Mouse (Mus musculus): Measurements from ENCODE around the gene Kctd2. TPM values are rescaled to one million over a fixed set of nuclear protein-coding genes. Genes with fewer than 3 reads are reported as not detected.
A peak's percentile ranks its signal among the peaks of the same experiment; 100 is the strongest.

Kctd2 gene
- polyA plus RNA-seq, 1 experiment from 2014 or later: 46.0 TPM

DNA sequence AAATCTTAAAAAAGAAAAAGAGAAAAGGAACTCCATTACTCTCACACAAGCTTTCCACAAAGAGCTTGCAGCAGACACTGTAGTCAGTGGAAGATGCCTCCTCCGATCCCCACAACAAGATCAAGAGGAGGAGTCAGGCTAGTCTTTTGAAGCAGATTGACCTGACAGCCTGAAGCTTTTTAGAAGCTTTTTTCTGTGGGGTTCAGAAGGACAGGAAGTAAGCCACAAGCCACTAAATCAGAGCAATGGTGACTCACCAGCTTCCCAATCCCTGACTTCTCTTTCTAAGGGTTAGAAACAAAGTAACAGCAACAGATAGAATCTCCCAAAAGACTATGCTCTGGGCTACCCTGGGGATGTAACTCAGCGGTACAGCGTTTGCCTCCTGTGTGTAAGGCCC, 19.4 kb downstream of the Kctd2 start:
- CTCF ChIA-PET: interaction anchor here (1.0 to 2.1 kb wide), 3 partner anchors 10 to 32 kb away, joined by 3 to 9 read pairs (median 4); no protein-coding TSS in a partner anchor
- no peaks in the 10 kb centered on the region for H3K27me3 ChIP-seq
- in situ Hi-C loops (cut with MboI; ENCODE audit: low pct_unique_long_range_greater_than_20kb): no loop called here
- no peak for TF ChIP-seq CTCF (IDR thresholded peaks at IDR 0.05)
- no peak for ATAC-seq
- POLR2A ChIA-PET: interaction anchor here (1.3 kb wide), 1 partner anchor 17 kb away, joined by 3 read pairs; no protein-coding TSS in a partner anchor
- DNase-seq (ENCODE audit: low read depth, low spot score): no peak

- DNase-seq (ENCODE audit: low read depth, low spot score) (no peak), ATAC-seq (no peak)
- H3K27me3 ChIP-seq: no peaks in the 10 kb centered on the region
- ChIA-PET POLR2A (no interaction called here), CTCF (interaction anchor here (1.0 to 2.1 kb wide), 3 partner anchors 9 to 31 kb away, joined by 3 to 9 read pairs (median 4); no protein-coding TSS in a partner anchor)
- in situ Hi-C loops (cut with MboI; ENCODE audit: low pct_unique_long_range_greater_than_20kb): no loop called here
- no peak for TF ChIP-seq CTCF (IDR thresholded peaks at IDR 0.05)
These were observed 20.1 kb downstream of the Kctd2 start, which contains the start of gene Trim80 for GRCm38 (mm10) chr11:115439906-115440595. Gene Trim80 (plus strand): TSS chr11:115440545.

- DNase-seq (ENCODE audit: low read depth, low spot score): no peak
- no peak for TF ChIP-seq CTCF (IDR thresholded peaks at IDR 0.05)
- in situ Hi-C loops (cut with MboI; ENCODE audit: low pct_unique_long_range_greater_than_20kb): no loop called here
- CTCF ChIA-PET: interaction anchor here (1.0 kb wide), 1 partner anchor 14 kb away, joined by 3 read pairs; no protein-coding TSS in a partner anchor
- H3K27me3 ChIP-seq: no peaks in the 10 kb centered on the region
- POLR2A ChIA-PET: no interaction called here
- no peak for ATAC-seq
These were observed 21.5 kb downstream of the Kctd2 start for GRCm38 (mm10) chr11:115441417-115441816.

DNA sequence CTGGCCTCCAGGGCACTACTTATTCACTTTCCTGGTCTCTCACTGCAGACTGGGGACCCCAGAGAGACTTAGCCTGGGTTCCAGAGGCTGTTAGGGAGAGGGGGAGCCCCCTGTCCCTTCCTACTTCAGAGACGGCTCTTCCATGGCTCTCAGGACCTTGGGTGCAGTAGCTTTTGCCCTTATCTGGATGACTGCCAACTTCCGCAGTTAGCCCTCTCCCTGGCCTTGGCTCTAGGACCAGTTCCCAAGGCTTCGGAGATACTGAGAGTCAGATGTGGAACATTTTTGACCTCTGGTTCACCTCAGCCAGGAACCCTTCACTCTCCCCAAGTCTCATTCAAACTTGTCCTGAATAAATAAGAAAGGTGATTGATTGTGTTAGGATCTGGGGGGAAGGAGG, 27.0 kb downstream of the Kctd2 start:
- ChIA-PET POLR2A (no interaction called here), CTCF (interaction anchor here (1.6 kb wide), 1 partner anchor 19 kb away, joined by 5 read pairs; no protein-coding TSS in a partner anchor)
- TF ChIP-seq CTCF (IDR thresholded peaks at IDR 0.05): no peak
- in situ Hi-C loops (cut with MboI; ENCODE audit: low pct_unique_long_range_greater_than_20kb): no loop called here
- DNase-seq (ENCODE audit: low read depth, low spot score): no peak
- no peak for ATAC-seq
- no peaks in the 10 kb centered on the region for H3K27me3 ChIP-seq

GRCm38 (mm10) chr11:115447321-115447885, 27.5 kb downstream of the Kctd2 start:
- no peak for ATAC-seq
- POLR2A ChIA-PET: no interaction called here
- no peak for DNase-seq (ENCODE audit: low read depth, low spot score)
- TF ChIP-seq CTCF (IDR thresholded peaks at IDR 0.05): no peak
- CTCF ChIA-PET: interaction anchor here (1.6 kb wide), 1 partner anchor 20 kb away, joined by 5 read pairs; no protein-coding TSS in a partner anchor
- in situ Hi-C loops (cut with MboI; ENCODE audit: low pct_unique_long_range_greater_than_20kb): no loop called here
- no peaks in the 10 kb centered on the region for H3K27me3 ChIP-seq

- H3K27me3 ChIP-seq: no peaks in the 10 kb centered on the region
- POLR2A ChIA-PET: no interaction called here
- no peak for DNase-seq (ENCODE audit: low read depth, low spot score)
- ATAC-seq: no peak
- in situ Hi-C loops (cut with MboI; ENCODE audit: low pct_unique_long_range_greater_than_20kb): no loop called here
- no peak for TF ChIP-seq CTCF (IDR thresholded peaks at IDR 0.05)
- CTCF ChIA-PET: no interaction called here
These were observed 28.1 kb downstream of the Kctd2 start for GRCm38 (mm10) chr11:115448075-115448474.

- ATAC-seq: no peak
- POLR2A ChIA-PET: interaction anchor here (0.8 to 1.1 kb wide), 2 partner anchors 29 to 36 kb away, joined by 3 read pairs; partner anchors contain the start of genes Atp5h and Kctd2
- no peak for TF ChIP-seq CTCF (IDR thresholded peaks at IDR 0.05)
- CTCF ChIA-PET: interaction anchor here (0.7 to 1.9 kb wide), 2 partner anchors 9 to 22 kb away, joined by 3 to 9 read pairs; partner anchors contain the start of gene Trim80
- H3K27me3 ChIP-seq: no peaks in the 10 kb centered on the region
- DNase-seq (ENCODE audit: low read depth, low spot score): peak; percentile 50
- in situ Hi-C loops (cut with MboI; ENCODE audit: low pct_unique_long_range_greater_than_20kb): no loop called here
These were observed 29.1 kb downstream of the Kctd2 start for GRCm38 (mm10) chr11:115448998-115449397.

GRCm38 (mm10) chr11:115450176-115450575, 30.2 kb downstream of the Kctd2 start:
- POLR2A ChIA-PET: interaction anchor here (1.1 kb wide), 1 partner anchor 37 kb away, joined by 3 read pairs; no protein-coding TSS in a partner anchor
- TF ChIP-seq CTCF (IDR thresholded peaks at IDR 0.05): no peak

DNA sequence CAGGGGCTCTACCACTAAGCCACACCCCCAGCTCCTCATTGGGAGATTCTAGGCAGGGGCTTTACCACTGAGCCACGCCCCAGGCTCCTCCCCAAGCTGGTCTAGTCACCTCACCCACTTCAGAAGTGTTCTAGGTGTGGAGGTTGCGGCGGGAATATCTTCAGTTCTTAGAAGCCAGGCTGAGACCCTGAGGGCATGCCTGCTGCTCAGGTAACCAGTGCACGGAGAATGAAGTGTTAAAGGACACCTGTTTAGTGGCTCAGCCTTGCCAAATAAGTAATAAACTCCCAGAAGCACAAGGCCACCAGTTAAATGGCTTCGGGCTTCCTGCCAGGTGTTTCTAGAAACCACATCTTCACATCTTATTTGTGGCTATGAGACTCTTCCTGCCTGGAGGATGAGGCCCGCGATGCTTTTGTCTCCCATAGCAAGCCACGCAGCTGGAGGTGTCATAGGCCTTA, 31.9 kb downstream of the Kctd2 start:
- in situ Hi-C loops (cut with MboI; ENCODE audit: low pct_unique_long_range_greater_than_20kb): no loop called here
- DNase-seq (ENCODE audit: low read depth, low spot score): no peak
- no peak for TF ChIP-seq CTCF (IDR thresholded peaks at IDR 0.05)
- no peaks in the 10 kb centered on the region for H3K27me3 ChIP-seq
- POLR2A ChIA-PET: no interaction called here
- CTCF ChIA-PET: no interaction called here
- ATAC-seq: no peak

More at GRCm38 (mm10) chr11:115450176-115450575, 30.2 kb downstream of the Kctd2 start:
- CTCF ChIA-PET: interaction anchor here (1.8 to 1.9 kb wide), 2 partner anchors 10 to 23 kb away, joined by 5 to 9 read pairs; partner anchors contain the start of gene Trim80
- ATAC-seq (no peak), DNase-seq (ENCODE audit: low read depth, low spot score) (no peak)
- H3K27me3 ChIP-seq: no peaks in the 10 kb centered on the region
- in situ Hi-C loops (cut with MboI; ENCODE audit: low pct_unique_long_range_greater_than_20kb): no loop called here

DNA sequence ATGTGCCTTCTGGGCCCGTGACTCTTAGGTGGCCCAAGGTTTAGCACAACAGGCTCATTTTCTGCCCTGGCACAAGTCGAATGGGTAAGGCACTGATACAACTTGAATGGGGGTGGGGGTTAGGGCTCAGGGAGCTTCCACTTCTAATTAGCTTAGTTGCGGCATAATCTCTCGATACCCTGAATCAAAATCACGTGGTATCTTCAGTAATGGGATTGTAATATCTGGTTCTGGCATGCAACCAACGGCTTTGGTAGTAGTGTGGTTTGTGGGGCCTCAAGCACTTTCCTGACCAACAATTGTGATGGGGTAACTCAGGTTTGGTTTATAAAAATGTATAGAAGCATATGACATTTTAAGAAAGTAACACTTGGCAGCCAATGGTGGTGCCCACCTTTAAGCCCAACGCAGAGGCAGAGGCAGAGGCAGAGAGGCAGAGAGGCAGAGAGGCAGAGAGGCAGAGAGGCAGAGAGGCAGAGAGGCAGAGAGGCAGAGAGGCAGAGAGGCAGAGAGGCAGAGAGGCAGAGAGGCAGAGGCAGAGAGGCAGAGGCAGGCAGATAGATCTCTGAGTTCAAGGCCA, 32.4 kb downstream of the Kctd2 start:
- no peak for DNase-seq (ENCODE audit: low read depth, low spot score)
- no peak for TF ChIP-seq CTCF (IDR thresholded peaks at IDR 0.05)
- ATAC-seq: no peak
- in situ Hi-C loops (cut with MboI; ENCODE audit: low pct_unique_long_range_greater_than_20kb): no loop called here
- H3K27me3 ChIP-seq: no peaks in the 10 kb centered on the region
- ChIA-PET POLR2A (no interaction called here), CTCF (no interaction called here)
